Mouse (Mus musculus) megakaryocyte progenitor cell, adult 5-6 weeks (primary cell): ENCODE data around the gene Actrt2. TPM values are rescaled to one million over a fixed set of nuclear protein-coding genes. Genes with fewer than 3 reads are reported as not detected.

ENCODE experiments used
- total RNA-seq, 2 experiments: library from RNA; stranded (forward) in 1 of 2; stranded (reverse) in 1 of 2; fragments of 157-497, 149-512 nt in 1 of 2; fragments of 200-1000 nt in 1 of 2; gene quantifications; 2 replicates each; pipeline versions ENCODE4 v1.2.3 to v1.2.4; 2015 to 2017

The Actrt2 gene
- total RNA-seq, 2 experiments from 2014 or later: not detected

Other genes starting within 250 kb of the Actrt2 start
- 0.79 and 2.1 TPM in 2 replicates for gene Prdm16, start 31.0 kb downstream of the Actrt2 start, total RNA-seq (2015)
- gene Prdm16, start 31.0 kb downstream of the Actrt2 start, total RNA-seq (2017): 1.6 and 6.2 TPM in 2 replicates
- not detected in 2 replicates for gene Ttc34, start 169.6 kb upstream of the Actrt2 start, total RNA-seq (2015)
- gene Ttc34, start 169.6 kb upstream of the Actrt2 start, total RNA-seq (2017): not detected in 2 replicates
- not detected in 2 replicates for gene Mmel1, start 201.7 kb upstream of the Actrt2 start, total RNA-seq (2015)
- gene Mmel1, start 201.7 kb upstream of the Actrt2 start, total RNA-seq (2017): not detected in 2 replicates
- 5.0 and 5.6 TPM in 2 replicates for gene Fam213b, start 231.3 kb upstream of the Actrt2 start, total RNA-seq (2015)
- 1.8 and 5.6 TPM in 2 replicates for gene Fam213b, start 231.3 kb upstream of the Actrt2 start, total RNA-seq (2017)